Mouse (Mus musculus) embryonic facial prominence, embryonic 13.5 days (tissue): ENCODE data around the gene Nav2. TPM values are rescaled to one million over a fixed set of nuclear protein-coding genes. Genes with fewer than 3 reads are reported as not detected.

Experiments used
- ATAC-seq: fragments of 200-750 bp; cut with Nextera tagmentation; 2 replicates; pipeline ENCODE4 v1.8.0; 2017; ENCODE audit warnings: low read depth; ENCODE audit not compliant: insufficient number of reproducible peaks, insufficient read depth, low FRiP score, low TSS enrichment
- H3K27ac ChIP-seq: fragments of 300-500 bp; sonication (generic); 2 replicates; pipeline ENCODE4 v1.5.1; 2015; ENCODE audit warnings: moderate library complexity, mild to moderate bottlenecking, inconsistent platforms
- H3K27me3 ChIP-seq: fragments of 300-500 bp; sonication (generic); 2 replicates; pipeline ENCODE4 v1.6.1; 2015; ENCODE audit warnings: mild to moderate bottlenecking, inconsistent platforms
- H3K36me3 ChIP-seq: fragments of 300-500 bp; sonication (generic); 2 replicates; pipeline ENCODE4 v1.6.1; 2015; ENCODE audit warnings: mild to moderate bottlenecking, inconsistent platforms
- H3K4me1 ChIP-seq: fragments of 300-500 bp; sonication (generic); 2 replicates; pipeline ENCODE4 v1.6.1; 2015; ENCODE audit warnings: inconsistent platforms
- H3K4me2 ChIP-seq: fragments of 300-500 bp; sonication (generic); 2 replicates; pipeline ENCODE4 v1.6.1; 2015; ENCODE audit warnings: moderate library complexity, mild to moderate bottlenecking, inconsistent platforms
- H3K4me3 ChIP-seq: fragments of 300-500 bp; sonication (generic); 2 replicates; pipeline ENCODE4 v1.5.1; 2015; ENCODE audit warnings: mild to moderate bottlenecking, inconsistent platforms
- H3K9ac ChIP-seq: fragments of 300-500 bp; sonication (generic); 2 replicates; pipeline ENCODE4 v1.6.1; 2015; ENCODE audit warnings: mild to moderate bottlenecking, inconsistent platforms
- H3K9me3 ChIP-seq: fragments of 300-500 bp; sonication (generic); 2 replicates; pipeline ENCODE4 v1.6.1; 2016; ENCODE audit warnings: inconsistent platforms
- WGBS: fragments of 180-500 bp; shearing (Covaris S2); methylation state at CpG from one replicate; pipeline ENCODE4 v1.1.7; 2015; ENCODE audit warnings: mixed read lengths; 5-methylcytosine and 5-hydroxymethylcytosine counted together
- polyA plus RNA-seq: library from polyadenylated mRNA; unstranded; fragments of >200 nt; fragmentation: Nextera tagmentation; extraction: Ambion mirVana; gene quantifications from 2 replicates; pipeline ENCODE4 v1.2.1, GENCODE M21; 2015

Gene Nav2
- polyA plus RNA-seq, 1 experiment from 2014 or later, result 22.1 TPM

DNA sequence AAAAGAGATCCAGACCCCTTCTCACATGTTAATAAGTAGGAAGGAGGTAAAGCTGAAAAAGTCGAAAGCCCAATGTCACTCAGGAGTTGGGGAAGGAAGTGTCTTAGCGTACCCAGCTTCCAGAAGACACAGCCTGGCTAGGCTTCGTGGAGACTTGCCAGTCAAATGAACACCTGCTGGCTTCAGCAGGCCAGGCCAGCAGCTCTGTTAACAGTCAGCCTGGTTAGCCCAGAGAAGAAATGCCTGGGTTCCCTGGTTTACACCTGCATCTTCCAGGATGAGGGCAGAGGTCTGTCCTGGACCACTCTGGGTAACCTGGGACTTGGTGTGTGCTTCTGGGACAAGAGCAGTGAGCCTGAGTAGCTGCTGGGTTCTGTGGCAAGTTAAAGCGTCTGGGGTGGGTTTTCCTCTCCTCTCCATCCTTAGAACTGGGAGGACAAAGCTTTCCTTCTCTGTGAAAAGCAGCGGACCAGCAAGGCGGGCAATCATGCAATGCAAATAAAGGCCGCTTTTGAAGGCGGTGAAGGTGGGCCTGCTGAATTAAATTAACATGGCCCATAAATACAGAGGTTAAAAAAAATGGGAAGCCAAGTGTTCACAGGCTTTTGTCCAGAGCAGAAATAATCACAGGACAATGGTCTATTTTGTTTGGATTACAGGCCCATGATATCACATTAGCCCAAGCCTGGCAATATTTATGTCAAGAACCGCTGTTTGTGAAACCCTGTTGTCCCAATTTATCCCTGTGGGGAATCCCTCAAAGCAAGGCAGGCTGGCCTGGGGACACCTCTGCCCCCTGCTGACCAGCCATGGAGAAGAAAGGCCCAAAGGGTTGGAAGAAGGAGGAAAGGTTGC is 157.3 kb downstream of the Nav2 start:
- H3K36me3 ChIP-seq, result no peaks in the 10 kb centered on the region
- 52% methylated on average over 9 of the region's 9 CpGs for WGBS
- H3K9me3 ChIP-seq, result no peaks in the 10 kb centered on the region
- no peak overlapping the region for H3K9ac ChIP-seq
- no peak overlapping the region for H3K4me3 ChIP-seq
- no peak overlapping the region for H3K27ac ChIP-seq
- ATAC-seq, result no peak
- no peak overlapping the region for H3K4me2 ChIP-seq
- H3K27me3 ChIP-seq, result peaks cover 19% of the 10 kb centered on the region
- H3K4me1 ChIP-seq, result peaks cover 3% of the 10 kb centered on the region; the same call in 1 of the 2 replicates

DNA sequence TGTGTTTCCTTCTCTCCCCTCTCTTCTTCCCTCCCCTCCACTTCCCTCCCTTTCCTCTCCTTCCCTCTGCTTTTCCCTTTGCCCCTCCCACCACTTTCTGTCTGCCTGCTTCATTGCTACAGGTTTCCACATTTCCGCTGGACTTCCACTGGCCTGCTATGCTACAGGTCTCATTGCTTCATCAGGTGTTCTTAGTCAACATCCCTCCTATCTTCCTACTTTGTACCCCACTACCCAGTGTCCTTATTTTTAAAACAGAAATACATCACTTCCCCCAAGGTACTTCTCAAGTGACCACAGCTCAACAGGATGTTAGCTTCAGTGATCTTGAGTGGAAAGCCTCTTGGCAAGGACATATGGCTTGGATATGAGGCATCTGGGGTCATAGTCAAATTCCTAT is 158.3 kb downstream of the Nav2 start:
- Histone ChIP-seq H3K36me3 (no peaks in the 10 kb centered on the region), H3K4me3 (no peak overlapping the region), H3K27me3 (peaks cover 25% of the 10 kb centered on the region), H3K4me2 (no peak overlapping the region), H3K4me1 (peaks cover 3% of the 10 kb centered on the region; the same call in 1 of the 2 replicates), H3K9ac (no peak overlapping the region), H3K9me3 (no peaks in the 10 kb centered on the region), H3K27ac (no peak overlapping the region)
- no peak for ATAC-seq
- WGBS, result 89% methylated on average over 1 of the region's 1 CpGs

DNA sequence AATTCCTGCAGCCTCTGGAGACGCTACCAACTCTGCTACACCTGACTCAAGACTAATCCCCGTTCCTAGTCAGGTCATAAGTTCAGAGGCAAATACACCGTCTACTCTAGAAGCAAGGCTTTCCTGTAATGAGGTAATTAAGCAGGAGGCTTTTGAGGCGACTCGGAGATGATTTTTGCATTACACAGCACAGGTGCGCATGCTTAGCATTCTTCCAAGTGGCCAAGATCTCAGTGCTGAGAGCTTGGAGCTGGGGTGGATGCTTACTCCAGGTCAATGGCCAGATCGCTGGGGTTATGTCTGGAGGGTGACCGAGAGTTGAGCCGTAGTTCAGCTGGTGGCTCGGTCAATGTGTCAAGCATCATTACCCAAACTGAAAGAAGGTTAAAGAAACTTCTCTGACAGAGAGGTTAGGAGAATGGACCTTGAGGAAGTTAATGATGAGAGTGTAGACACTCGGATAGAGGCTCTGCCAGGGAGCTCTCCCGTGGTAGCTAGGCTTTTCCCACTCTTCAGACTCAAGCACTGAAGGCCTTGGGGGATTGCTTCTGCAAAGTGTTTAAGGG is 161.0 kb downstream of the Nav2 start:
- WGBS, result 50% methylated on average over 12 of the region's 12 CpGs
- Histone ChIP-seq H3K36me3 (no peaks in the 10 kb centered on the region), H3K9me3 (no peaks in the 10 kb centered on the region), H3K9ac (no peak overlapping the region), H3K4me3 (no peak overlapping the region), H3K27ac (no peak overlapping the region), H3K4me2 (no peak overlapping the region), H3K4me1 (peaks cover 3% of the 10 kb centered on the region; the same call in 1 of the 2 replicates), H3K27me3 (peaks cover 24% of the 10 kb centered on the region)
- no peak for ATAC-seq

- Histone ChIP-seq H3K36me3 (no peaks in the 10 kb centered on the region), H3K27ac (no peak overlapping the region), H3K4me3 (no peak overlapping the region), H3K9me3 (no peaks in the 10 kb centered on the region), H3K9ac (no peak overlapping the region), H3K27me3 (peaks cover 32% of the 10 kb centered on the region), H3K4me1 (peaks cover 2% of the 10 kb centered on the region; the same call in 1 of the 2 replicates), H3K4me2 (no peak overlapping the region)
- ATAC-seq, result no peak
- 50% methylated on average over 1 of the region's 1 CpGs for WGBS
These were observed 162.1 kb downstream of the Nav2 start for GRCm38 (mm10) chr7:49070621-49071020.

- Histone ChIP-seq H3K9me3 (no peaks in the 10 kb centered on the region), H3K27ac (no peak overlapping the region), H3K9ac (no peak overlapping the region), H3K4me1 (no peaks in the 10 kb centered on the region), H3K4me2 (no peak overlapping the region), H3K36me3 (no peaks in the 10 kb centered on the region), H3K27me3 (peaks cover 32% of the 10 kb centered on the region), H3K4me3 (no peak overlapping the region)
- WGBS, result 25% methylated on average over 7 of the region's 7 CpGs
- ATAC-seq, result no peak
These were observed 162.6 kb downstream of the Nav2 start for GRCm38 (mm10) chr7:49071141-49071567.

GRCm38 (mm10) chr7:49075333-49075934 is 166.9 kb downstream of the Nav2 start:
- Histone ChIP-seq H3K27me3 (peaks cover 22% of the 10 kb centered on the region), H3K4me2 (no peak overlapping the region), H3K9me3 (no peaks in the 10 kb centered on the region), H3K9ac (no peak overlapping the region), H3K4me3 (no peak overlapping the region), H3K36me3 (no peaks in the 10 kb centered on the region), H3K27ac (no peak overlapping the region), H3K4me1 (no peaks in the 10 kb centered on the region)
- WGBS, result 79% methylated on average over 10 of the region's 10 CpGs
- ATAC-seq, result no peak

- H3K27ac ChIP-seq, result no peak overlapping the region
- no peak overlapping the region for H3K9ac ChIP-seq
- H3K4me1 ChIP-seq, result no peaks in the 10 kb centered on the region
- no peak overlapping the region for H3K4me2 ChIP-seq
- H3K27me3 ChIP-seq, result peaks cover 14% of the 10 kb centered on the region
- WGBS, result 55% methylated on average over 8 of the region's 8 CpGs
- ATAC-seq, result no peak
- no peaks in the 10 kb centered on the region for H3K36me3 ChIP-seq
- no peaks in the 10 kb centered on the region for H3K9me3 ChIP-seq
- H3K4me3 ChIP-seq, result no peak overlapping the region
These were observed 167.8 kb downstream of the Nav2 start for GRCm38 (mm10) chr7:49076283-49076694.

DNA sequence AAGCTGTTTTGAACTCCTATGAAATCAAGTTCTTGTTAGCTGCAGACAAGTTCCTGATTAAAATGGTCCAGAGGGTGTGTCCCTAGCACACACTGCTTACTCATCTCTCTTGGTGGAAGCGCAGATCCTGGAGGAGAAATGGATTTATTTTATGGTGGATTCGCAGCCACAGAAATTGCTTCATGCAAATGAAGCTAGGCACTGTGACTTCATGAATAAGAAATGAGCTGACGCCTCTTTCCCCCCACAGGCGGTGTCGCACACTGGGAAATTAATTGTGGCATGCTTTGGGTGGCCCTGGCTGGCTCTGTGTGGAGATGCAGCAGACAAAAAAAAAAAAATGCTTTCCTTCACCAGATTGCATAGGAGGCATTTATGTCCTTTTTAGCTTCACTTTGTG is 170.4 kb downstream of the Nav2 start:
- Histone ChIP-seq H3K4me2 (no peak overlapping the region), H3K4me3 (no peak overlapping the region), H3K9ac (no peak overlapping the region), H3K27me3 (peaks cover 8% of the 10 kb centered on the region), H3K4me1 (peaks cover 13% of the 10 kb centered on the region), H3K36me3 (no peaks in the 10 kb centered on the region), H3K9me3 (no peaks in the 10 kb centered on the region), H3K27ac (no peak overlapping the region)
- 74% methylated on average over 5 of the region's 5 CpGs for WGBS
- ATAC-seq, result no peak

DNA sequence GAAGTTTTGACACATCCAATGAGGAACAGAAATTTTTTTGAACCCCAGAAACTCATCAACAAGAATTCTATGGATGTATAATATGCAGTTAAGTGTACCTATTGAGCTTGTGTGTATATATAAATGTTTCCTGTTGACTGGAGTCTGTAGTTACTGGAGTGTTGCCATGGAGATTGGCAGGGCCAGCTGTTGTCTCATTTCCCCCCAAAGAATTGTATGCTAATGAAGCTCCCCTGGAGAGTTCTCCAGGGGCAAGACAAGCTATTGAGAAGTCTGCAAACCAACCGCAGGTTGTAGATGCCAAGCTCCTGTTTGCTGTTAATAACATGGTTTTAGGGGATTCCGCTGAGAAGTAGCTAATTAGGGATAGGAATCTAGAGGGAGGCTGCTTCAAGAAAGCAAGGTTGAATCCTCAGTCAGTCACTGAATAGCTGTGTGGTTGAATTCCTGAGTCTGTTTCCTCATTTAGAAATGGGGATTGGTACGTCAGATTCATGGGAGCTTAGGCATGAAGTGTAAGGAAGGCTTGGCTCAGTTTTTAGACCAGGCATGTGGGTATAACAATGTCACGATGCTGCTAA is 174.2 kb downstream of the Nav2 start:
- H3K4me1 ChIP-seq, result peaks cover 18% of the 10 kb centered on the region
- no peak overlapping the region for H3K9ac ChIP-seq
- no peak overlapping the region for H3K4me2 ChIP-seq
- WGBS, result 32% methylated on average over 4 of the region's 4 CpGs
- no peak overlapping the region for H3K27ac ChIP-seq
- H3K4me3 ChIP-seq, result no peak overlapping the region
- H3K27me3 ChIP-seq, result peaks cover 7% of the 10 kb centered on the region; the same call in 1 of the 2 replicates
- H3K9me3 ChIP-seq, result no peaks in the 10 kb centered on the region
- no peak for ATAC-seq
- H3K36me3 ChIP-seq, result no peaks in the 10 kb centered on the region

- 59% methylated on average over 8 of the region's 8 CpGs for WGBS
- no peak overlapping the region for H3K9ac ChIP-seq
- H3K4me3 ChIP-seq, result no peak overlapping the region
- H3K36me3 ChIP-seq, result no peaks in the 10 kb centered on the region
- H3K4me2 ChIP-seq, result no peak overlapping the region
- no peaks in the 10 kb centered on the region for H3K9me3 ChIP-seq
- H3K27me3 ChIP-seq, result peaks cover 11% of the 10 kb centered on the region
- ATAC-seq, result no peak
- peaks cover 18% of the 10 kb centered on the region for H3K4me1 ChIP-seq
- no peak overlapping the region for H3K27ac ChIP-seq
These were observed 176.3 kb downstream of the Nav2 start for GRCm38 (mm10) chr7:49084768-49085167.

DNA sequence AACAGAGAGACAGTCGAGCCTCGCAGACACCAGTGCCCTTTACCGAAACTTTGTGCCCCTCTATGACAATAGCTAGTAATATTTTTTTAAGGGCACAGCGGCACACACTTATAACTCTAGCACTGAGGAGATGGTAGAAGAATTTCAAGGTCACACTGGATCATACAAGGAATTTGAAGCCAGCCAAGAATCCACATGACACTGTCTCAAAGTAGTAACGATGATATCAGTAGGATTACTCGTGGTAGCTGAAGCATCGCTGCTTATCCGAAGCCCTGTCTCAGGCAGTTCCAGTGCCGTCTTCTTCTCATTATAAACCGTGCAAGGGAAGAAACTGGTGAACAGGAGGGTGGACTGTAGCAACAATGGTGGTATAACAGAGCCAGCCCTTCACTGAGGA is 177.2 kb downstream of the Nav2 start:
- no peak overlapping the region for H3K27ac ChIP-seq
- H3K27me3 ChIP-seq, result peaks cover 18% of the 10 kb centered on the region
- H3K4me3 ChIP-seq, result no peak overlapping the region
- no peak overlapping the region for H3K4me2 ChIP-seq
- H3K4me1 ChIP-seq, result peaks cover 18% of the 10 kb centered on the region
- H3K36me3 ChIP-seq, result no peaks in the 10 kb centered on the region
- ATAC-seq, result no peak
- 75% methylated on average over 10 of the region's 10 CpGs for WGBS
- H3K9me3 ChIP-seq, result no peaks in the 10 kb centered on the region
- no peak overlapping the region for H3K9ac ChIP-seq
